Mouse (Mus musculus): ENCODE results near the gene Immt. TPM values are rescaled to one million over a fixed set of nuclear protein-coding genes. Genes with fewer than 3 reads are reported as not detected.
A peak's percentile ranks its signal among the peaks of the same experiment; 100 is the strongest.

Gene Immt
- polyA plus RNA-seq (2014; fragmentation: Nextera tagmentation; extraction: Ambion mirVana): 186 and 202 TPM in 2 replicates

GRCm38 (mm10) chr6:71830690-71831580, at the start of gene Immt:
Gene Immt (plus strand): TSS chr6:71831331.
- Histone ChIP-seq H3K9ac (ENCODE audit: low read depth, low read length) (peak within 1 kb of the TSS; percentile 87), H3K27me3 (ENCODE audit: control insufficient read depth, insufficient read depth, low read length) (no peaks in the 10 kb centered on the region), H3K27ac (ENCODE audit: low read depth, low read length) (peak within 1 kb of the TSS; percentile 89), H3K36me3 (ENCODE audit: control insufficient read depth, insufficient read depth, low read length) (no peaks in the 10 kb centered on the region), H3K9me3 (ENCODE audit: control insufficient read depth, low read length) (no peaks in the 10 kb centered on the region), H3K4me1 (replicated peaks; ENCODE audit: control insufficient read depth, insufficient read depth, low read length) (no peaks in the 10 kb centered on the region; the same call in 1 of the 2 replicates), H3K4me3 (ENCODE audit: low read depth, low read length) (peak within 1 kb of the TSS; percentile 97), H3K4me2 (replicated peaks; ENCODE audit: low read depth, low read length) (peak within 1 kb of the TSS; percentile 42)
- under 1% methylated on average over 60 of the region's 64 CpGs for WGBS
- ATAC-seq (ENCODE audit: low FRiP score) (peak; percentile 100), DNase-seq (ENCODE audit: low spot score) (peak; percentile 97)

DNA sequence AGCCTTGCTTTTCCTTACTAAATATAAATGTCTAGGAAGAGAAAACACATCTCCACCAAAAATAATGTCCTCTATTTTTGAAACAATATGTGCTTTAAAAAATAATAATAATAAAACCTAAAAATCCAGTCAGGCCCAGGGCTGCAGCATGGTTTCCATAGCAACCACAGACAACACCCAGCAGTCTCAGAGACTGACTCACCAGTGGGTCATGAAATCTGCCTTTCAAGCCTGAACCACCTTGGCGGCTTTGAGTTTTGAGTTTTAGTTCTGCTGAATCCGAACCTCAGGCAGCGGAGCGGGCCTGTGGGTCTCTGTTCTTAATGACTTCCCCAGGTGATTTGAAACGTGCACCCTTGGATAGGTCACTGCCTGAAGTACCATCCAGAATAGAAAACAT, 48.0 kb upstream of the Immt start:
- Histone ChIP-seq H3K4me1 (replicated peaks; ENCODE audit: control insufficient read depth, insufficient read depth, low read length) (no peaks in the 10 kb centered on the region), H3K27ac (ENCODE audit: low read depth, low read length) (no peak overlapping the region), H3K36me3 (ENCODE audit: control insufficient read depth, insufficient read depth, low read length) (no peaks in the 10 kb centered on the region), H3K9me3 (ENCODE audit: control insufficient read depth, low read length) (no peaks in the 10 kb centered on the region), H3K9ac (ENCODE audit: low read depth, low read length) (no peak overlapping the region), H3K4me2 (replicated peaks; ENCODE audit: low read depth, low read length) (no peak overlapping the region), H3K4me3 (ENCODE audit: low read depth, low read length) (no peak overlapping the region), H3K27me3 (ENCODE audit: control insufficient read depth, insufficient read depth, low read length) (no peaks in the 10 kb centered on the region)
- ATAC-seq (ENCODE audit: low FRiP score): no peak
- no peak for DNase-seq (ENCODE audit: low spot score)
- 91% methylated on average over 5 of the region's 5 CpGs for WGBS

DNA sequence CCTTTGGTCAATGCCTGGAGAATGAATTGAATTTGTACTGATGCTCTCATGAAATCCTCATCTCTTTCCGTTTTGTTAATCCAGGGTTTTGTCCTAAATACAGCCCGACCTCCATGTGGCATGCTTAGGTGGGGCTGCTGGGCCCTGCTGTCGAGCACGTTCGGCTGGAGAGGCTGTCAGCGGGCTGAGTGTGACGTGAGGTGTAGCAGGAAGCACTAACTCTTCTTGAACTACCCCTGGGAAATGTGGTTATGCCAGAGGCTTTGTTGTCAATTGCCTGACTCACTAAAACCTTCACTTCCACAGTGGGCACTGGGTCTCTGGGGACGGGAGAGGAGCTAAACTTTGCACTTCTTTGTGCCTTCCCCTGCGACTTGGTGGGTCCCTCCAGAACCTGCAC, 42.8 kb upstream of the Immt start:
- Histone ChIP-seq H3K4me2 (replicated peaks; ENCODE audit: low read depth, low read length) (no peak overlapping the region), H3K4me3 (ENCODE audit: low read depth, low read length) (no peak overlapping the region), H3K27ac (ENCODE audit: low read depth, low read length) (no peak overlapping the region), H3K27me3 (ENCODE audit: control insufficient read depth, insufficient read depth, low read length) (no peaks in the 10 kb centered on the region), H3K9ac (ENCODE audit: low read depth, low read length) (no peak overlapping the region), H3K4me1 (replicated peaks; ENCODE audit: control insufficient read depth, insufficient read depth, low read length) (no peaks in the 10 kb centered on the region), H3K9me3 (ENCODE audit: control insufficient read depth, low read length) (no peaks in the 10 kb centered on the region), H3K36me3 (ENCODE audit: control insufficient read depth, insufficient read depth, low read length) (no peaks in the 10 kb centered on the region)
- WGBS: 88% methylated on average over 9 of the region's 9 CpGs
- DNase-seq (ENCODE audit: low spot score) (no peak), ATAC-seq (ENCODE audit: low FRiP score) (no peak)

- no peaks in the 10 kb centered on the region for H3K9me3 ChIP-seq (ENCODE audit: control insufficient read depth, low read length)
- 87% methylated on average over 6 of the region's 6 CpGs for WGBS
- no peak overlapping the region for H3K9ac ChIP-seq (ENCODE audit: low read depth, low read length)
- H3K36me3 ChIP-seq (ENCODE audit: control insufficient read depth, insufficient read depth, low read length): no peaks in the 10 kb centered on the region
- no peak overlapping the region for H3K4me2 ChIP-seq (replicated peaks; ENCODE audit: low read depth, low read length)
- no peak overlapping the region for H3K4me3 ChIP-seq (ENCODE audit: low read depth, low read length)
- no peaks in the 10 kb centered on the region for H3K27me3 ChIP-seq (ENCODE audit: control insufficient read depth, insufficient read depth, low read length)
- H3K27ac ChIP-seq (ENCODE audit: low read depth, low read length): no peak overlapping the region
- H3K4me1 ChIP-seq (replicated peaks; ENCODE audit: control insufficient read depth, insufficient read depth, low read length): no peaks in the 10 kb centered on the region
- no peak for DNase-seq (ENCODE audit: low spot score)
- no peak for ATAC-seq (ENCODE audit: low FRiP score)
Observed at GRCm38 (mm10) chr6:71791771-71792170, 39.4 kb upstream of the Immt start.

- no peaks in the 10 kb centered on the region for H3K9me3 ChIP-seq (ENCODE audit: control insufficient read depth, low read length)
- no peak overlapping the region for H3K9ac ChIP-seq (ENCODE audit: low read depth, low read length)
- no peak overlapping the region for H3K4me3 ChIP-seq (ENCODE audit: low read depth, low read length)
- H3K4me2 ChIP-seq (replicated peaks; ENCODE audit: low read depth, low read length): no peak overlapping the region
- H3K27ac ChIP-seq (ENCODE audit: low read depth, low read length): no peak overlapping the region
- H3K27me3 ChIP-seq (ENCODE audit: control insufficient read depth, insufficient read depth, low read length): no peaks in the 10 kb centered on the region
- H3K4me1 ChIP-seq (replicated peaks; ENCODE audit: control insufficient read depth, insufficient read depth, low read length): no peaks in the 10 kb centered on the region
- DNase-seq (ENCODE audit: low spot score): no peak
- 84% methylated on average over 3 of the region's 3 CpGs for whole genome bisulfite sequencing
- no peaks in the 10 kb centered on the region for H3K36me3 ChIP-seq (ENCODE audit: control insufficient read depth, insufficient read depth, low read length)
- no peak for ATAC-seq (ENCODE audit: low FRiP score)
Observed at GRCm38 (mm10) chr6:71799391-71799790, 31.7 kb upstream of the Immt start.

GRCm38 (mm10) chr6:71801011-71801713, 30.0 kb upstream of the Immt start:
- ATAC-seq (ENCODE audit: low FRiP score) (no peak), DNase-seq (ENCODE audit: low spot score) (no peak)
- Histone ChIP-seq H3K9ac (ENCODE audit: low read depth, low read length) (no peak overlapping the region), H3K27me3 (ENCODE audit: control insufficient read depth, insufficient read depth, low read length) (no peaks in the 10 kb centered on the region), H3K9me3 (ENCODE audit: control insufficient read depth, low read length) (no peaks in the 10 kb centered on the region), H3K36me3 (ENCODE audit: control insufficient read depth, insufficient read depth, low read length) (no peaks in the 10 kb centered on the region), H3K4me3 (ENCODE audit: low read depth, low read length) (no peak overlapping the region), H3K4me1 (replicated peaks; ENCODE audit: control insufficient read depth, insufficient read depth, low read length) (no peaks in the 10 kb centered on the region), H3K4me2 (replicated peaks; ENCODE audit: low read depth, low read length) (no peak overlapping the region), H3K27ac (ENCODE audit: low read depth, low read length) (no peak overlapping the region)
- 62% methylated on average over 7 of the region's 7 CpGs for WGBS

DNA sequence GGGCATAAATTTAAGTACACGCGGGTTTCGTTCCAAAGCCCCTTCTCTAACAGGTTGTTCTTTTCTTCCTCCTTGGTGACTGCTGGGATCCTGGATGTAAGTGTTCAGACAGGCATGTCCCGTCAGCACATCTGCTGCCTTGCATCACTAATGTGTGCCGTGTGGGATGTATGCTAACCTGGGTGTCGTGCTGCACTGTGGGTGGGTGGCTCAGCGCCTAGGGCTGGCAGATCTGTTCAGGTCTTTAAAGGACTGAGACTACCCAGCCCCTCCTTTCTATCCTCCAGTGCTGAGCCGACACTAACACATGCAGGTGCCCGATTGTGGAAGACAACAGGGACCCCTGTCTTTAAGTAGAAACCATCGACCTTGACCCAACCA, 29.4 kb upstream of the Immt start:
- Histone ChIP-seq H3K9me3 (ENCODE audit: control insufficient read depth, low read length) (no peaks in the 10 kb centered on the region), H3K27me3 (ENCODE audit: control insufficient read depth, insufficient read depth, low read length) (no peaks in the 10 kb centered on the region), H3K27ac (ENCODE audit: low read depth, low read length) (no peak overlapping the region), H3K9ac (ENCODE audit: low read depth, low read length) (no peak overlapping the region), H3K4me3 (ENCODE audit: low read depth, low read length) (no peak overlapping the region), H3K4me1 (replicated peaks; ENCODE audit: control insufficient read depth, insufficient read depth, low read length) (no peaks in the 10 kb centered on the region), H3K4me2 (replicated peaks; ENCODE audit: low read depth, low read length) (no peak overlapping the region), H3K36me3 (ENCODE audit: control insufficient read depth, insufficient read depth, low read length) (no peaks in the 10 kb centered on the region)
- DNase-seq (ENCODE audit: low spot score) (no peak), ATAC-seq (ENCODE audit: low FRiP score) (no peak)
- 75% methylated on average over 10 of the region's 10 CpGs for WGBS

GRCm38 (mm10) chr6:71803609-71804008, 27.5 kb upstream of the Immt start:
- no peak for DNase-seq (ENCODE audit: low spot score)

More at GRCm38 (mm10) chr6:71803609-71804008, 27.5 kb upstream of the Immt start:
- Histone ChIP-seq H3K9ac (ENCODE audit: low read depth, low read length) (no peak overlapping the region), H3K9me3 (ENCODE audit: control insufficient read depth, low read length) (no peaks in the 10 kb centered on the region), H3K27ac (ENCODE audit: low read depth, low read length) (no peak overlapping the region), H3K36me3 (ENCODE audit: control insufficient read depth, insufficient read depth, low read length) (no peaks in the 10 kb centered on the region), H3K4me2 (replicated peaks; ENCODE audit: low read depth, low read length) (no peak overlapping the region), H3K4me1 (replicated peaks; ENCODE audit: control insufficient read depth, insufficient read depth, low read length) (no peaks in the 10 kb centered on the region), H3K4me3 (ENCODE audit: low read depth, low read length) (no peak overlapping the region), H3K27me3 (ENCODE audit: control insufficient read depth, insufficient read depth, low read length) (no peaks in the 10 kb centered on the region)
- 0 out of 2 replicates have a peak, but pooled peaks have one; percentile 31 for ATAC-seq (ENCODE audit: low FRiP score)
- WGBS: 100% methylated on average over 1 of the region's 1 CpGs
